In the genomic region with DNA sequence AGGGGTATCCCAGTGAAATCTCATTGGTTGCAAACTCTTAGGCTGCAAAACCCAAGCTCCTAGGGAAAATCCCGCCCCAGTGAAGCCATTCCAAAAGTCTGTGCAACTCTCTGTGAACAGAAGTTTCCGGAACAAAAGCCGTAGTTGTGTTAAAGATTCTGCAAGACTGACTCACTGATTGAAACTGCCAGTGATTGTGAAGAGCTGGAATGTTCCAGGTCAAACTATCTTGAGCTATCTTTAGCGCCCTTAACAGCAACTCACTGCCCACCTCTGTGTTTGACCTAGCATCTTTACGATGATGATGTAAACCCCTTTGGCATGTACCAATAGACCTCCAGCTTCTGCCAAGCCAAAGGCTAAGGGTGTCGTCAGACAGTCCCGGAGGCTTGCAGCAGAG, we compare ENCODE assay signal across 25 mouse cellular contexts. TPM values are rescaled to one million over a fixed set of nuclear protein-coding genes. Genes with fewer than 3 reads are reported as not detected.
A peak's percentile ranks its signal among the peaks of the same experiment; 100 is the strongest.
DNase-seq lines count a peak whose midpoint lies in the region; ATAC-seq and TF ChIP-seq lines count a peak whose summit lies in the region.
"Had no signal": no experiment of that assay in that cellular context is flagged by ENCODE, and none has a peak within 500 bp of the region (broad histone marks: within the 10 kb centered on the region; RNA-seq: fewer than 3 reads in every experiment).

No protein-coding gene starts in this region.

- no peak for TF ChIP-seq POLR2A in embryonic fibroblast, embryonic 13.5 days (IDR thresholded peaks at IDR 0.05; ENCODE audit: low read depth, low read length)

- H3K4me3 ChIP-seq in heart, embryonic 10.5 days: no peak overlapping the region
- no peak overlapping the region for H3K4me3 ChIP-seq in lung, postnatal 0 days (ENCODE audit: low read depth, low read length)
- no peak overlapping the region for H3K4me3 ChIP-seq in embryonic fibroblast, embryonic 13.5 days (ENCODE audit: insufficient read depth, low read length)
- H3K4me3 ChIP-seq: forebrain, embryonic 15.5 days; intestine, embryonic 15.5 days; left cerebral cortex, adult 2 months; lung, embryonic 15.5 days; midbrain, embryonic 12.5 days; neural tube, embryonic 15.5 days had no signal

- peak; percentile 31 to 45 for DNase-seq in heart, adult 18-20 months
- DNase-seq in heart, embryonic 10.5 days (ENCODE audit: low spot score): no peak
- peak; percentile 7 for DNase-seq in lung, postnatal 0 days (ENCODE audit: low spot score)
- no peak for DNase-seq in lung, postnatal 25 days (ENCODE audit: low spot score)
- DNase-seq in thymus, postnatal 36 days: no peak
- DNase-seq in testis, postnatal 10 days (ENCODE audit: low spot score): no peak
- DNase-seq: adrenal gland, postnatal 25 days; cerebellum, adult 9-10 months; kidney, adult 8-10 months; kidney, postnatal 10 days; spleen, adult 18-20 months had no signal

- 0 out of 2 replicates have a peak, but pooled peaks cover 4% of the 10 kb centered on the region for H3K27me3 ChIP-seq in heart, embryonic 10.5 days (ENCODE audit: insufficient read depth, poor library complexity, severe bottlenecking)
- no peaks in the 10 kb centered on the region for H3K27me3 ChIP-seq in lung, postnatal 0 days (replicated peaks; ENCODE audit: insufficient read depth, low read length)
- H3K27me3 ChIP-seq: forebrain, embryonic 15.5 days; intestine, embryonic 15.5 days; lung, embryonic 15.5 days; midbrain, embryonic 12.5 days; neural tube, embryonic 15.5 days had no signal

- H3K9ac ChIP-seq in lung, postnatal 0 days (replicated peaks; ENCODE audit: low read depth): no peak overlapping the region
- H3K9ac ChIP-seq: forebrain, embryonic 15.5 days; intestine, embryonic 15.5 days; liver, embryonic 14.5 days; lung, embryonic 15.5 days; midbrain, embryonic 12.5 days; neural tube, embryonic 15.5 days had no signal

- H3K9me3 ChIP-seq in heart, embryonic 10.5 days: no peaks in the 10 kb centered on the region
- no peaks in the 10 kb centered on the region for H3K9me3 ChIP-seq in lung, postnatal 0 days (ENCODE audit: low read length)
- H3K9me3 ChIP-seq: forebrain, embryonic 15.5 days; intestine, embryonic 15.5 days; lung, embryonic 15.5 days; midbrain, embryonic 12.5 days; neural tube, embryonic 15.5 days had no signal

- no peak for ATAC-seq in lung, postnatal 0 days
- ATAC-seq: forebrain, embryonic 15.5 days; hindbrain, embryonic 16.5 days; intestine, embryonic 15.5 days had no signal

- WGBS in heart, embryonic 10.5 days: 54% methylated on average over 7 of the region's 7 CpGs
- 48% methylated on average over 7 of the region's 7 CpGs for WGBS in lung, postnatal 0 days

- H3K4me2 ChIP-seq in lung, postnatal 0 days (replicated peaks; ENCODE audit: low read depth, low read length): no peak overlapping the region
- H3K4me2 ChIP-seq: forebrain, embryonic 15.5 days; intestine, embryonic 15.5 days; lung, embryonic 15.5 days; midbrain, embryonic 12.5 days; neural tube, embryonic 15.5 days had no signal

- no peak for TF ChIP-seq EP300 in lung, postnatal 0 days (IDR thresholded peaks at IDR 0.05)

- H3K27ac ChIP-seq in heart, embryonic 10.5 days: no peak overlapping the region
- H3K27ac ChIP-seq in lung, postnatal 0 days (ENCODE audit: low read length): no peak overlapping the region
- peak overlapping the region; percentile 84 for H3K27ac ChIP-seq in embryonic fibroblast, embryonic 13.5 days (ENCODE audit: insufficient read depth, low read length)
- H3K27ac ChIP-seq: forebrain, embryonic 15.5 days; intestine, embryonic 15.5 days; left cerebral cortex, adult 2 months; liver, embryonic 14.5 days; lung, embryonic 15.5 days; midbrain, embryonic 12.5 days; neural tube, embryonic 15.5 days had no signal

- H3K4me1 ChIP-seq in heart, embryonic 10.5 days: 0 out of 2 replicates have a peak, but pooled peaks cover 2% of the 10 kb centered on the region
- H3K4me1 ChIP-seq in lung, postnatal 0 days (ENCODE audit: insufficient read depth, low read depth, low read length): no peaks in the 10 kb centered on the region
- H3K4me1 ChIP-seq in embryonic fibroblast, embryonic 13.5 days (ENCODE audit: control insufficient read depth, insufficient read depth, low read length): no peaks in the 10 kb centered on the region; the same call in 1 of the 2 replicates
- H3K4me1 ChIP-seq: forebrain, embryonic 15.5 days; intestine, embryonic 15.5 days; lung, embryonic 15.5 days; midbrain, embryonic 12.5 days had no signal

- H3K36me3 ChIP-seq in heart, embryonic 10.5 days: no peaks in the 10 kb centered on the region
- no peaks in the 10 kb centered on the region for H3K36me3 ChIP-seq in lung, postnatal 0 days (ENCODE audit: insufficient read depth, low read length)
- H3K36me3 ChIP-seq: forebrain, embryonic 15.5 days; intestine, embryonic 15.5 days; lung, embryonic 15.5 days; midbrain, embryonic 12.5 days; neural tube, embryonic 15.5 days had no signal

- no peak for TF ChIP-seq CTCF in lung, postnatal 0 days (IDR thresholded peaks at IDR 0.05)
- TF ChIP-seq CTCF in embryonic fibroblast, embryonic 13.5 days (IDR thresholded peaks at IDR 0.05; ENCODE audit: borderline replicate concordance, insufficient read depth, low read length): no peak

RNA-seq across cellular contexts. Expression of gene Cpxm2, which starts 31.3 kb away (rescaled TPM):
- total RNA-seq in heart, adult 18-20 months (2021): 10 to 100 TPM; 35.9 to 58.1 TPM
- 0.09 and 0.24 TPM in 2 replicates for polyA plus RNA-seq in heart, embryonic 10.5 days (2016; fragmentation: Nextera tagmentation; extraction: Ambion mirVana)
- polyA plus RNA-seq in lung, postnatal 0 days (2015; fragmentation: Nextera tagmentation; extraction: Ambion mirVana): 0.37 and 0.61 TPM in 2 replicates
- 4.6 and 22.6 TPM in 2 replicates for polyA plus RNA-seq in embryonic fibroblast, embryonic 13.5 days (2011; ENCODE audit: insufficient read length, low read depth, missing spikeins)
- total RNA-seq: granulocyte monocyte progenitor cell, adult 5-6 weeks; hematopoietic stem cell, adult 5-6 weeks; megakaryocyte, adult 5-6 weeks; MEL had no signal
- polyA plus RNA-seq: C2C12 had no signal

Comparison
In these comparisons a context has a peak if more than half of its experiments do, and no peak if none do; other contexts are left out.
1. DNase-seq: peak in heart, adult 18-20 months (2 of 2) and lung, postnatal 0 days (single experiment); none in heart, embryonic 10.5 days (single experiment), lung, postnatal 25 days (single experiment), thymus, postnatal 36 days (0 of 2) and testis, postnatal 10 days (single experiment).